Mouse (Mus musculus) heart, adult 18-20 months (tissue): ENCODE measurements at regions not wholly inside any gene's neighbourhood (a gene's known extent, or its start where the extent isn't known, plus 50 kb on each side); places are given as distances from the start of the nearest gene placed in this dataset.

Experiments
- DNase-seq, 2 experiments: peaks; one replicate each; pipeline ENCODE4 v3.0.0; 2021 to 2022; ENCODE audit warnings: mixed read lengths in 1 of 2

DNA sequence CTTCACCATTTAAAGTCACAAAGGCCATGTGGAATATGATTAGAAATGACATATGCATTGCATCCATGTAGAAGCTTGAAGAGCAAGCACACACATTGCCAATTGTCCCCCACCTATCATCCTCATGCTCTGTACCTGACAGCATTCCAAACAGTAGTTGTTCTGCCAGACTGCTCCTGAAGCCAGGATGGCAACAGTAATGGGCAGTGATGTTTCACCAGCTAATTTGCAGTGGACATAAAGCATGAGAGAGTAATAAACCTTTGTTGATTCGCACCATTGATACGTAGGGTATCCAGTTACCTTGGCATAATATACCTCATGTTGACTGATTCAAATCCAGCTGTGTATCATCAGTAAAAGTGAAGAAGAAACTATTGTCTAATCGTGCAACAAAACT is 606.5 kb upstream of the Celf2 start:
- DNase-seq, result no peak

DNA sequence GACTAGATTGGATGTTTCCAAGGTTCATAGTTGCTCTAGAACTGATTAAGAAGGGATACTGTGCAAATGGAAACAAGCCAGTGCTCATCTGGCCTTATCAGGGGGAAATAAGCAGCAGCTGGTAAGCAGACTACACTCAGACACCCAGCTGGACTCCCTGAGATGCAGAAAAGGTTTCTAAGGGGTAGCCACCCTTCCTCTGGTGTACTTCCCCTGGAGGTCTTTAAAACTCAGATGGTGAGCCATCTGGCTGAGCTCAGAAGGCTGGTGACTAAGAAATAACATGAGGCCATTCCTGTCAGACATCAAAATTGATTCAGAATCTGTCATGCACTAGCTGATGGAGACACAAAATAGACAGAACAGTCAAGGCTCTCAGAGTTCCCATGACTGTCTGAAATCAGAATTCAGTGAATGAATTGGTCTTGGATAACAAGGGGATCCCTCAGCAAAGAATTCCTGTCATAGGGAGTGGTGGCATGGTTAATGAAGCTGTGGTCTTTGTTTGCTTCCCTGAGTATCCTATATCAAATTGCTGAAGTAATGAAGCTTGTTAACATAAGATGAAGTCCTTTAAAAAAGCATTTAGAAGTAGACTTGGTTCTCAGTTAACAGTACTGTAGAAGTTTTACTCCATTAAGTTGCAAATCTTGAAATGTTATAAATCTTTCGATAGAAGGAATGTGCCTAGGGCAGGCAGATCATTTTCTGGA is 603.2 kb upstream of the Celf2 start:
- DNase-seq, result peak; percentile 6 to 24

DNA sequence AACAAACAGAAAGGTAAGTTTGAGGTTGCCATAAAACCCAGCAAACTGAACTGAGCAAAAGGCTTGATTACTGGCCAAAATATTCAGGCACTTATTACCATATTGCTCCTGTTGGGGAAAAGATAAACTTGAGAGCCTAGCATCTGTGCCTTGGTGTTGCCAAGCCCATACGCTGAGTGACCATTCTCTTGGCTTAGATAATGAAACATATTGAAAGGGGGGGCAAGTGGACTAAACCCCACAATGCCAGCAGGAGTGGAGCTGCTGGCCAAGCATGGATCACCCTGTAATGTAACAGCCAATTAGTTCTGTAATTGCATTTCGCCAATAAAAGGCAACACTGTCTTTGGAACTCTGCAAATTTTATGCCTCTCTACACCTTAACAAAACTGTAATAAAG is 584.8 kb upstream of the Celf2 start:
- no peak for DNase-seq

- DNase-seq, result no peak
Measured at GRCm38 (mm10) chr2:8067901-8068300, 558.5 kb upstream of the Celf2 start.

GRCm38 (mm10) chr2:8061687-8062086 is 552.3 kb upstream of the Celf2 start:
- DNase-seq, result no peak

GRCm38 (mm10) chr2:8029212-8029611 is 519.8 kb upstream of the Celf2 start:
- DNase-seq, result no peak

GRCm38 (mm10) chr2:8027571-8027970 is 518.2 kb upstream of the Celf2 start:
- no peak for DNase-seq

DNA sequence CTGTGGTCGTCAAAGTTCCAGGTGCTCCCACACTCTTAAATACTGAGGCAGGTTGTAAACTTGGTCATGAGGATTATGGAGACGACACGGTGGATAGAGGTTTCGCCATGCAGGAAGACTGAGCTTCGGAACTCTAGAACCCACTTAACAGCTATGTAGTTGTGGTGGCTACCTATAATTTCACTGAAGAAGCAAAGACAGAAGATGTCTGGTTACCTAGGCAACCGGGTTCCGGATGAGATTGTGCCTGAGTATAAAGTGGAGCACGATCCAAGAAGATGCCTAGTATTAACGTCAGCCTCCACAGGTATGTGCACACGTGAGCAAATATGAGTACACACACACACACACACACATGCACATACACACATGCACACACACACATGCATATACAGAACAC is 517.3 kb upstream of the Celf2 start:
- no peak for DNase-seq

GRCm38 (mm10) chr2:8022651-8023050 is 513.3 kb upstream of the Celf2 start:
- DNase-seq, result no peak

GRCm38 (mm10) chr2:8022043-8022442 is 512.7 kb upstream of the Celf2 start:
- DNase-seq, result no peak

DNA sequence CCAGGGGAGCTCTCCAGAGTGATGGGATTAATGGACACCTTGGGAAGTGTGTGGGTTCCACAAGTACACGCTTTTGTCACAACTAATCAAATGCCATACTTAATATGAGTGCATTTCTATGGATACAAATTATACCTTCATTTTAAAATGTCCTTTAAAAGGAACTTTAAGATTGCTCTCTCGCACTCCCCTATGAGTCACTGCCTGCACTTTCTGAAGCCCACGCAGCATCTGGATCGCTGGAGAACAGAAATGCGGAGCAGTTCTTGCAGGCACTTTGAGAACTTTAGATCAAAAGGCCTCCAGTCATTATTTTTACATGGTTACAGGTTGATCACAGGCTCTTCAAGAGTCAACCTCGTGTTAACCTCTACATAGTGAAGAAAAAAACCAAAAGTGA is 503.5 kb upstream of the Celf2 start:
- no peak for DNase-seq

DNA sequence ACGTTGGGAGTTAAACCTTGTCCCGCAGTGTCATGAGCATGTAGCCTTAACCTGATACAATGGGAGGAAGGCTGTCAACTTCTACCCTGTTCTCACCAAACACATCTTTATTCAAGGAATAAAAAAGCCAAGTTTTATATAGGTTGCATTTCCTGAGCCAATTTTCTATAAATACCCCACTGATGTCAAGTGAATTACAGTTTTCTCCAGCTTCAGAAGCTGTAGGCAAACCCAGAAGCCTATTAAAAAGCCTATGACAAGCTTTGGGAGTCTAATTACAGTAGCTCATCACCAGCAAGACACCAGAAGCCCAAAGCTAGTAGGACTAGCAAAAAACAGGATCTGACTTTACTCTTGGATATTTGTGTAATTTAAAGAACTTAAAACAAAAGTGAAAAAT is 490.1 kb upstream of the Celf2 start:
- DNase-seq, result no peak

DNA sequence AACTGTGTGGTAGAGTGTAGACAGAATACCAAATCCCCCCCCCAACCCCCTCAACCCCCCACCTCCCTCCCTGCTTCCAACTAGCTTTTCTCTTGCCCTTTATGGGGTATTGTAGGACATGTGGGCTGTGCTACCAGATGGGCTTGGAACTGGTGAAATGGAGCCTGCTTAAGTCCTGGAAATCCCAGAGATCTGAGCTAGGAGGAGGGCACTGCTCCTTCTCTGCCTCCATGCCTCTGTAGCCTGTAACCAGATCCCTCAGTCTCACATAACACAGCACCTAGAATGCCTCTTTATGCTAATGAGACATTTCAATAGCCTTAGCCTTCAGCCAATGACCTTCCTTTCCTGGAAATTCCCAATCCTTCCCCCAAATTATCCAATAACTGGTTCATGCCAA is 465.1 kb upstream of the Celf2 start:
- no peak for DNase-seq

- no peak for DNase-seq
Measured at GRCm38 (mm10) chr2:7963456-7963855, 454.1 kb upstream of the Celf2 start.

GRCm38 (mm10) chr2:7954210-7954609 is 444.8 kb upstream of the Celf2 start:
- DNase-seq, result no peak

DNA sequence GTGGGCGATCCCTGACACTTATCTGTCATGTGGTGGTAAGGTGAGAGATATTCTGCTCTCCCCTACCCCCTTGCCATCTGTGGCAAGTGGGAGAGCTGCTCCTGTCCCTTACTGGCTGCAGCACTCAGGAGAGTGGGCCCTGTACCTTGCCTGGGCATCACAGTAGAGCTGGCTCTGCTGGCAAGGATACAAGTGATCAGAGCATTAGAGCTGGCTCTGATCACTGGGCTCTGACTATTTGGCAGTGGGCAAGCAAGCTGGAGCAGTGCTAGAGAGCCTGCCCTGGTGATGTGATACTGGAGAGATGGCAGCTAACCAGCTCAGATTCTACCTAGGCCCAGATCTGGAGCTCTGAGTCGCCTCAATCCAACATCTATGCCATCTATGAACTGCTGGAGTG is 443.5 kb upstream of the Celf2 start:
- DNase-seq, result no peak

GRCm38 (mm10) chr2:7944946-7945345 is 435.6 kb upstream of the Celf2 start:
- DNase-seq, result peak; percentile 2 to 3

GRCm38 (mm10) chr2:7933617-7934016 is 424.3 kb upstream of the Celf2 start:
- no peak for DNase-seq

- no peak for DNase-seq
Measured at GRCm38 (mm10) chr2:7906271-7906670, 396.9 kb upstream of the Celf2 start.

DNA sequence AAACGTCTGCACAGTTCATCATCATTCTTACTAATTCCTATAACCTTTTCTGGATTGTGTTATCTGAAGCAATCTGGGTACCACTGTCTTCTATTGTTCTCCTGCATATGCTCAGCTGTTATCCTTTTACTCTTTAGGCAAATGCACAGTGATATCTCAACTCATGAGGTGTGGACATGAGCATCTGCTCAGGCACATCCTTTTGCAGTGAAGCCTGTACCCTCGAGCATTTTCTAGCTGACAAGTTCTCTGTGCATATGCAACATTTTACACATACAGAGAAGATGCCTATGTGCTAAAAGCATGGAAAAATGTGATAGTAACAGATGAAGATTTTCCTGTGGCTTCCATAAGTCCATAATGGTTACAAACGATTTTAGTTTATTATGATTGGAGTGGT is 384.4 kb upstream of the Celf2 start:
- DNase-seq, result no peak
